Mouse (Mus musculus) forebrain, embryonic 12.5 days (tissue): ENCODE results near the gene Zc3h6. TPM values are rescaled to one million over a fixed set of nuclear protein-coding genes. Genes with fewer than 3 reads are reported as not detected.

ENCODE experiments used
- ATAC-seq: fragments of 200-750 bp; cut with Nextera tagmentation; 2 replicates; pipeline ENCODE4 v1.8.0; 2017; ENCODE audit warnings: moderate TSS enrichment; ENCODE audit not compliant: low FRiP score
- H3K27ac ChIP-seq: fragments of 300-500 bp; sonication (generic); 2 replicates; pipeline ENCODE4 v1.5.1; 2016; ENCODE audit warnings: mild to moderate bottlenecking
- H3K27me3 ChIP-seq: fragments of 300-500 bp; sonication (generic); 2 replicates; pipeline ENCODE4 v1.6.1; 2016; ENCODE audit warnings: mild to moderate bottlenecking
- H3K36me3 ChIP-seq: fragments of 300-500 bp; sonication (generic); replicated peaks from 2 replicates; pipeline ENCODE4 v1.6.1; 2016; ENCODE audit warnings: mild to moderate bottlenecking
- H3K4me1 ChIP-seq: fragments of 300-500 bp; sonication (generic); 2 replicates; pipeline ENCODE4 v1.6.1; 2016
- H3K4me2 ChIP-seq: fragments of 300-500 bp; sonication (generic); 2 replicates; pipeline ENCODE4 v1.6.1; 2016; ENCODE audit warnings: mild to moderate bottlenecking, moderate library complexity
- H3K4me3 ChIP-seq: fragments of 300-500 bp; sonication (generic); replicated peaks from 2 replicates; pipeline ENCODE4 v1.5.1; 2016; ENCODE audit warnings: mild to moderate bottlenecking
- H3K9ac ChIP-seq: fragments of 300-500 bp; sonication (generic); 2 replicates; pipeline ENCODE4 v1.6.1; 2016; ENCODE audit warnings: mild to moderate bottlenecking
- H3K9me3 ChIP-seq: fragments of 300-500 bp; sonication (generic); 2 replicates; pipeline ENCODE4 v1.6.1; 2016
- WGBS: fragments of 180-500 bp; shearing (Covaris S2); methylation state at CpG from one replicate; pipeline ENCODE4 v1.1.7; 2016; 5-methylcytosine and 5-hydroxymethylcytosine counted together
- microRNA-seq: library from miRNA; unstranded; fragments of <30 nt; microRNA quantifications from one replicate; pipeline ENCODE4, GENCODE M21; 2017
- polyA plus RNA-seq: library from polyadenylated mRNA; unstranded; fragments of >200 nt; fragmentation: Nextera tagmentation; extraction: Ambion mirVana; gene quantifications from 2 replicates; pipeline ENCODE4 v1.2.1, GENCODE M21; 2016

Zc3h6 gene
- polyA plus RNA-seq, 1 experiment from 2014 or later: 4.5 TPM

DNA sequence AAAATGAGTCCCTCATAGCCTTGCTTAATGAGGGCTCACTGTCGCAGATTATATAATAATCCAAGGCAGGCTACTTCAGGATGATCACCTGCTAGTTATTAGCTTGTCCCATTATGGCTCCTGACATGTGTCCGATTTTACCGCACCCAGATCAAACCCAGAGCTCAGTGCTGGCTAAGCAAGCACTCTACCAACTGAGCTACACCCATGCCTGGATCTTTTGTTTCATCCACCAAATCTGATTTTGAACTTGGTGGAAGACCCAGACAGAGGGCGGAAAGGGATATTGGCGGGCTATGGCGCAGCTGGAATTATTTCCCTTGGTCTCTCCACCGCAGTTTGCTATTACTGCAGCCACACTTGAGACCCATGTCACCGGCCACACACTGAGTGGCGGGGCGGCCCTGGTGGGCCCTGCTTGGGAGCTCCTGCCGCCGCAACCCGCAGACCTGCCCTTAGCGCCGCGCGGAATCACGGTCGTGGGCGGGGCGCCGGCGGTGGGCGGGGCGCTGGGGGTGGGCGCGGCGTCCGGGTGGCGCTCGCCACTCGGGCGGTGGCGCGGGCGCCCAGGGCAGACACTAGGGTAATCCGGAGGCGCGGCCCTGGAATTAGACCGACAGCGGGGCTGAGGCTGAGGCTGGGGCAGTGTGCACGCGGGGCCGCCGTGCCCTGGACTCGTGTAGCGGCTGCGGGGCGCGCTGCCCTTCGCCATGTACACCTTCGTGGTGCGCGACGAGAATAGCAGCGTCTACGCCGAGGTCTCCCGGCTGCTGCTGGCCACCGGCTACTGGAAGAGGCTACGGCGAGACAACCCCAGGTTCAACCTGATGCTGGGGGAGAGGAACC is 98.5 kb downstream of the Zc3h6 start, which contains the start of gene Ttl:
TSS of gene Ttl (plus strand) at position 506 of the 846 bp plus-strand sequence.
- H3K27me3 ChIP-seq: no peaks in the 10 kb centered on the region
- peak within 1 kb of the TSS; percentile 87 for H3K9ac ChIP-seq
- H3K9me3 ChIP-seq: no peaks in the 10 kb centered on the region
- H3K36me3 ChIP-seq: peaks cover 9% of the 10 kb centered on the region; the same call in 1 of the 2 replicates
- peaks cover 20% of the 10 kb centered on the region for H3K4me1 ChIP-seq
- peak within 1 kb of the TSS; percentile 88 for H3K4me3 ChIP-seq
- peak within 1 kb of the TSS; percentile 68 for H3K4me2 ChIP-seq
- peak within 1 kb of the TSS; percentile 69 for H3K27ac ChIP-seq
- under 1% methylated on average over 62 of the region's 62 CpGs for WGBS
- peak; percentile 96 for ATAC-seq

DNA sequence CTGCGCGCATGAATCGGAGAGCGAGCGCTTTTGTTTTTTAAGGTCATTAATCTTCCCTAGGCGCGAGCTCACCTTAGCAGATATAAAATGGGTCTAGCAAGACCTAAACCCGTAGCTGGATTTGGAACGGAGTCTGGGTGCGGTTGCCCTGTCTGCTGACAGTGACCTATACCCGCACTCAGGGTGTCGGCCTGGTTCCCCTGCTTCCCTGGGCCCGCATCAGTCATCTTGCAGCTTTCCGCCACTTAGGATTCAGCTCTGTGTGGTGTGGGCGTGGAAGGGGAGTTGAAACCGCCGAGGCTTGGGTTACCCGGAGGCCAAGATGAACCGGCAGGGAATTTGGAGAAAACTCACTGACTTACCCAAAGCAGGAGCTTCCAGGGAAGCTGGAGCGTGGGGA is 99.1 kb downstream of the Zc3h6 start:
- H3K9ac ChIP-seq: peak overlapping the region; percentile 87
- peak overlapping the region; percentile 68 for H3K4me2 ChIP-seq
- H3K27ac ChIP-seq: peak overlapping the region; percentile 69; the same call in 1 of the 2 replicates
- under 1% methylated on average over 20 of the region's 20 CpGs for WGBS
- peaks cover 20% of the 10 kb centered on the region for H3K4me1 ChIP-seq
- no peaks in the 10 kb centered on the region for H3K27me3 ChIP-seq
- H3K36me3 ChIP-seq: peaks cover 9% of the 10 kb centered on the region; the same call in 1 of the 2 replicates
- H3K9me3 ChIP-seq: no peaks in the 10 kb centered on the region
- H3K4me3 ChIP-seq: peak overlapping the region; percentile 88
- ATAC-seq: peak; percentile 75

Small RNAs within 50 kb of the gene (microRNA-seq; reads per million reads assigned to microRNA genes)
- not detected for gene Gm22859

Other genes starting within 250 kb of the Zc3h6 start
- gene Tmem87b, start 149.3 kb upstream of the Zc3h6 start, polyA plus RNA-seq: 29.3 and 30.8 TPM in 2 replicates
- 1.5 and 1.9 TPM in 2 replicates for gene Fbln7, start 104.4 kb upstream of the Zc3h6 start, polyA plus RNA-seq
- gene Zc3h8, start 23.3 kb upstream of the Zc3h6 start, polyA plus RNA-seq: 8.7 and 10.5 TPM in 2 replicates
- gene Gm10762, start 323 bp downstream of the Zc3h6 start, polyA plus RNA-seq: 29.1 and 30.7 TPM in 2 replicates
- 0.20 and 0.21 TPM in 2 replicates for gene Vinac1, start 80.8 kb downstream of the Zc3h6 start, polyA plus RNA-seq
- gene Ttl, start 98.5 kb downstream of the Zc3h6 start, polyA plus RNA-seq: 16.9 and 18.1 TPM in 2 replicates
- gene Polr1b, start 133.6 kb downstream of the Zc3h6 start, polyA plus RNA-seq: 27.1 and 27.9 TPM in 2 replicates
- 21.8 and 23.3 TPM in 2 replicates for gene Chchd5, start 162.3 kb downstream of the Zc3h6 start, polyA plus RNA-seq
- gene Slc20a1, start 231.4 kb downstream of the Zc3h6 start, polyA plus RNA-seq: 61.6 and 63.1 TPM in 2 replicates